Mouse (Mus musculus) spleen, adult 2 months (tissue): ENCODE data around the gene Ccdc57. TPM values are rescaled to one million over a fixed set of nuclear protein-coding genes. Genes with fewer than 3 reads are reported as not detected.
A peak's percentile ranks its signal among the peaks of the same experiment; 100 is the strongest.
"Not testable (repeated sequence)": the region's sequence is repeated elsewhere in the genome, so short reads cannot be mapped to it uniquely, and the experiment has no call there.

Source experiments
- DNase-seq, 2 experiments: peaks; one replicate each; pipeline versions ENCODE4 v3.0.0 to v3.0.0-alpha.2; 2012 to 2021; ENCODE audit warnings: low spot score in 2 of 2, low read depth in 1 of 2
- H3K27ac ChIP-seq: fragments of 200-500 bp; 2 replicates; pipeline ENCODE4 v1.5.1; 2012; ENCODE audit warnings: low read length, inconsistent platforms; ENCODE audit not compliant: insufficient read depth
- H3K27me3 ChIP-seq: fragments of 200-500 bp; 2 replicates; pipeline ENCODE4 v1.6.1; 2012; ENCODE audit warnings: mild to moderate bottlenecking, moderate library complexity, low read length, inconsistent platforms; ENCODE audit not compliant: control insufficient read depth, insufficient read depth
- H3K36me3 ChIP-seq: fragments of 200-500 bp; 2 replicates; pipeline ENCODE4 v1.6.1; 2012; ENCODE audit warnings: mild to moderate bottlenecking, low read length, inconsistent platforms; ENCODE audit not compliant: control insufficient read depth, insufficient read depth
- H3K4me1 ChIP-seq: fragments of 200-500 bp; 2 replicates; pipeline ENCODE4 v1.6.1; 2011; ENCODE audit warnings: inconsistent platforms; ENCODE audit not compliant: control insufficient read depth, insufficient read depth, insufficient read length
- H3K4me3 ChIP-seq: fragments of 200-500 bp; 2 replicates; pipeline ENCODE4 v1.5.1; 2011; ENCODE audit warnings: mild to moderate bottlenecking, inconsistent platforms; ENCODE audit not compliant: insufficient read depth, insufficient read length; ENCODE audit errors: extremely low read depth
- CTCF ChIP-seq: fragments of 200-500 bp; IDR thresholded peaks from 2 replicates; pipeline ENCODE4 v1.5.1; 2011; ENCODE audit warnings: mild to moderate bottlenecking, inconsistent platforms; ENCODE audit not compliant: insufficient read depth, insufficient read length, insufficient replicate concordance; ENCODE audit errors: extremely low read depth
- POLR2A ChIP-seq: fragments of 200-500 bp; IDR thresholded peaks from 2 replicates; pipeline ENCODE4 v1.6.1; 2011; ENCODE audit warnings: low read depth, low read length, inconsistent platforms
- WGBS: fragments of 180-500 bp; shearing (Covaris S2); methylation state at CpG from one replicate; pipeline ENCODE4 v1.1.7; 2018; 5-methylcytosine and 5-hydroxymethylcytosine counted together
- polyA plus RNA-seq: library from polyadenylated mRNA; depleted of rRNA; stranded (reverse); fragments of >200 nt; gene quantifications from 2 replicates; pipeline ENCODE4 v1.2.3, GENCODE M21; 2012

The Ccdc57 gene
- polyA plus RNA-seq, 1 experiment = 0.78 TPM

DNA sequence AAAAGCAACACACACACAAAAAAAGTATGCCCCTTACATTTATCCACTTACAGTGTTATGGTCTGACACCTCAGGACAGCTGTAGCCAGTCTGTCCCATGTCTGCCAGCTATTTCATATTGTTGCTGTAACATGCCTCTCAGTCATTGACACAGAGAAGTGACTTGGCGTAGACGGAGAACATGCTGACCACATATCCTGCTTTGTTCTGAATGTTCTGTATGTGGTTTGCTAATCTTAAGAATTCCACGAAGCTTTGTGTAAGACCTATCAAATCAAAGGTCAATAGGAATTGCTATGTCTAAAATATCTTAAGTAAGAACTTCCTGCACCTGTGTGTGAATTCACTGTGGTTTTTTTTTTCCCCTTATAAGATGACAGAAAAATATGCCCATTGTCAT is 134.4 kb downstream of the Ccdc57 start:
- Histone ChIP-seq H3K27me3 (no peaks in the 10 kb centered on the region), H3K4me1 (peaks cover 11% of the 10 kb centered on the region; the same call in 1 of the 2 replicates), H3K27ac (no peak overlapping the region), H3K4me3 (no peak overlapping the region), H3K36me3 (no peaks in the 10 kb centered on the region; the same call in 1 of the 2 replicates)
- 45% methylated on average over 3 of the region's 3 CpGs for WGBS
- TF ChIP-seq POLR2A (no peak), CTCF (no peak)
- DNase-seq = no peak

DNA sequence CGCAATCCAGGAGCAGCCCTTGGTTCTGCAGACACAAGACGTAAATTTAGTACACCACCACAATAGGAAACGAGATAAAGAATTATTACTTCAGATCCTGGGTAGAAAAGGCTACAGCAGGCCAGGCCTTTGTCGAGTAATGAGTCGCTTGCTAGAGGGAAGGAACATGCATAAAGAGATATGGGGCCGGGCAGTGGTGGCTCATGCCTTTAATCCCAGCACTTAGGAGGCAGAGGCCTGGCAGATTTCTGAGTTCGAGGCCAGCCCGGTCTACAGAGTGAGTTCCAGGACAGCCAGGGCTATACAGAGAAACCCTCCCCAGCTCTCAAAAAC is 136.1 kb downstream of the Ccdc57 start:
- TF ChIP-seq CTCF (no peak), POLR2A (no peak)
- peaks cover 10% of the 10 kb centered on the region for H3K36me3 ChIP-seq
- H3K27ac ChIP-seq = no peak overlapping the region
- H3K4me3 ChIP-seq = peak overlapping the region; percentile 28; the same call in 1 of the 2 replicates
- H3K4me1 ChIP-seq = peaks cover 11% of the 10 kb centered on the region; the same call in 1 of the 2 replicates
- DNase-seq = no peak
- 34% methylated on average over 8 of the region's 8 CpGs for WGBS
- H3K27me3 ChIP-seq = no peaks in the 10 kb centered on the region

- 2% methylated on average over 58 of the region's 59 CpGs for WGBS
- H3K4me3 ChIP-seq = peak within 1 kb of the TSS; percentile 71
- no peaks in the 10 kb centered on the region for H3K27me3 ChIP-seq
- peaks cover 11% of the 10 kb centered on the region; the same call in 1 of the 2 replicates for H3K4me1 ChIP-seq
- H3K27ac ChIP-seq = peak within 1 kb of the TSS; percentile 15; the same call in 1 of the 2 replicates
- H3K36me3 ChIP-seq = peaks cover 13% of the 10 kb centered on the region
- peak; percentile 92 to 95 for DNase-seq
- TF ChIP-seq CTCF = no peak
- peak; percentile 70 for TF ChIP-seq POLR2A
Observed at GRCm38 (mm10) chr11:120795756-120796613, 136.7 kb downstream of the Ccdc57 start, which contains the start of gene Dus1l. Gene Dus1l (minus strand): TSS chr11:120796403.

DNA sequence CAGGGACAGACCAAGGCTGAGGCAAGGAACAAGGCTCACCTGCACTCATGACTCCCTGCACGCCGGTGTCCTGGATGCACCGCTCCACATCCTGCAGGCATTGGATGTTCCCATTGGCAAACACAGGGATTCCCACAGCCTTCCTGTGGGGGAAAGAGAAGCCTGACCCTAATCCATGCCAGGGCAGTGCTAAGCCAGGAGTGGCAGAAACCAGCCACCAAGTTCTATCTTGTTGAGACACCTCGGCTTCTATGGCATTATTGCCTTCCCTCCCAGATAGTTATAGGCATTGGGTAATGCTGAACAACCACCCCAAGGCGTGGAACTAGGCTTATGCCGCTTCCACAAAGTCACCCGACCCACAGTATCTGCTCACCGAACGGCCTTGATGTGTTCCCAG is 140.0 kb downstream of the Ccdc57 start:
- H3K36me3 ChIP-seq = peaks cover 30% of the 10 kb centered on the region
- no peak overlapping the region for H3K27ac ChIP-seq
- H3K4me3 ChIP-seq = no peak overlapping the region
- DNase-seq = no peak
- no peaks in the 10 kb centered on the region for H3K27me3 ChIP-seq
- H3K4me1 ChIP-seq = peaks cover 11% of the 10 kb centered on the region; the same call in 1 of the 2 replicates
- TF ChIP-seq CTCF = no peak
- no peak for TF ChIP-seq POLR2A
- WGBS = 90% methylated on average over 9 of the region's 9 CpGs

DNA sequence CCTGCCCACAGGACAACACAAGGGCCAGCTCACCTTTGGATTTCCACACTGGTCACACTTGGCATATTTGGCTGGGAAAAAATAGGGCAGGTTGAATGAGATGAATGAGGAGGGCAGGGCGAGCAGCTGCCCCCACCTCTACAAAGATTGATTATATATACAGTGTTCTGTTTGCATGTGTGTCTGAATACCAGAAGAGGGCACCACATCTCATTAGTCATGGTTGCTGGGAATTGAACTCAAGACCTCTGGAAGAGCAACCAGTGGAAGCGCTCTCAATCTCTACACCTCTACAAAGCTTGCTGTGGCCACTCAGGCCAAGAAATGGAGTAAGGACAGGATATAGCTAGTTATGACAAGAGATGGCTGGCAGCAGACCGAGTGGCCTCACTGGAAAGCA is 142.9 kb downstream of the Ccdc57 start:
- H3K36me3 ChIP-seq = peaks cover 35% of the 10 kb centered on the region
- H3K27me3 ChIP-seq = no peaks in the 10 kb centered on the region
- H3K27ac ChIP-seq = no peak overlapping the region
- peaks cover 4% of the 10 kb centered on the region; the same call in 1 of the 2 replicates for H3K4me1 ChIP-seq
- no peak for DNase-seq
- TF ChIP-seq POLR2A (no peak), CTCF (no peak)
- H3K4me3 ChIP-seq = no peak overlapping the region
- WGBS = 96% methylated on average over 3 of the region's 3 CpGs

DNA sequence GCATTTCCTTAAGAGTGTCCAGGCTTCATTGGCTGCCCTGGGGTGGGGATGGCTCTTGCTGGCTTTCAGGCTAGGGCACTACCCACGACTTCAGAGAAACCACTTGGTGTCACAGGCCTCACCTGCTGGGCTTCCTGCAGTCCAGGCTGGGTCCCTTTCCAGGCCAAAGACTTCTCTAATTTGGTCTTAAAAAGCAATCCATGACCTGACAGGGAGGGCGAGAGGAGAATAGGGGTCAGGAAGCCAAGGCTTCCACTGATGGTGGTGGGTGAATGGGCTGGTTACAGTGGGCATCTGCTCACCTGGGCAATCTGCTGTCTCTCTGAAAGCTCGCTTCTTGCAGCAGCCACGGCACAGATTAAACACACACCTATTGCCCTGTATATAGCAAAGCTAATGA is 143.3 kb downstream of the Ccdc57 start:
- H3K27ac ChIP-seq = no peak overlapping the region
- H3K4me3 ChIP-seq = no peak overlapping the region
- WGBS = 86% methylated on average over 4 of the region's 4 CpGs
- H3K36me3 ChIP-seq = peaks cover 35% of the 10 kb centered on the region
- H3K27me3 ChIP-seq = no peaks in the 10 kb centered on the region
- TF ChIP-seq CTCF = no peak
- TF ChIP-seq POLR2A = no peak
- DNase-seq = no peak
- peaks cover 6% of the 10 kb centered on the region for H3K4me1 ChIP-seq

DNA sequence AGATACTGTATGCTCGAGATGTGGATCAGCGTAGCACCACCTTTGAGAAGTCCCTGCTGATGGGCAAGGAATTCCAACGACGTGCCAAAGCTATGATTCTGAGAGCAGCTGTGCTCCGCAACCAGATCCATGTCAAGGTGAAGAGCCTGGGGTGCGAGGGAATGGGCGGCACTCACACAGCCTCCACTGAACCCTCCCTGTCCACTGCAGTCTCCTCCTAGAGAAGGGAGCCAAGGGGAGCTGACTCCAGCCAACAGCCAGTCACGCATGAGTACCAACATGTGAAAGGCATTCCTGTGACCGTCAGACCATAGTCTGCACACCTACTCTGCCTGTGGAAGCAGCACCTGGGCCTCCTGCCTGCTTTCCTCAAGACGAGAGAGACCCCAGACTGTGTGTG is 144.2 kb downstream of the Ccdc57 start:
- peaks cover 35% of the 10 kb centered on the region for H3K36me3 ChIP-seq
- not testable (repeated sequence) for DNase-seq, H3K4me3 ChIP-seq, H3K4me1 ChIP-seq, H3K27ac ChIP-seq, H3K27me3 ChIP-seq
- WGBS = 94% methylated on average over 10 of the region's 10 CpGs
